ENCODE assay signal across 12 mouse cellular contexts in genomic region chr17:88812943-88813342, GRCm38 (mm10). TPM values are rescaled to one million over a fixed set of nuclear protein-coding genes. Genes with fewer than 3 reads are reported as not detected.
"Had no signal": no experiment of that assay in that cellular context is flagged by ENCODE, and none has a peak within 500 bp of the region (broad histone marks: within the 10 kb centered on the region; RNA-seq: fewer than 3 reads in every experiment).

No protein-coding gene starts in this region.

RNA-seq across cellular contexts. Expression of gene Lhcgr, which starts 21.2 kb away (rescaled TPM):
- total RNA-seq: gastrocnemius, adult 2 months; gastrocnemius, postnatal 25 days; granulocyte monocyte progenitor cell, adult 5-6 weeks; heart, adult 8-10 months; heart, postnatal 4 days had no signal
- polyA plus RNA-seq: heart, embryonic 14.5 days; heart, embryonic 16.5 days; inflammation-experienced regulatory T-cells, adult 6 months; intestine, postnatal 0 days; liver, embryonic 11.5 days; liver, embryonic 13.5 days; liver, embryonic 15.5 days had no signal
